ENCODE assay signal across 21 mouse cellular contexts in genomic region chr2:170023741-170024140, GRCm38 (mm10).
DNase-seq lines count a peak whose midpoint lies in the region; ATAC-seq and TF ChIP-seq lines count a peak whose summit lies in the region.
"Had no signal": no experiment of that assay in that cellular context is flagged by ENCODE, and none has a peak within 500 bp of the region (broad histone marks: within the 10 kb centered on the region; RNA-seq: fewer than 3 reads in every experiment).

No protein-coding gene starts in this region.

- no peak overlapping the region for H3K4me3 ChIP-seq in midbrain, embryonic 13.5 days (replicated peaks)
- no peak overlapping the region for H3K4me3 ChIP-seq in midbrain, postnatal 0 days (ENCODE audit: low read depth, low read length)
- H3K4me3 ChIP-seq in embryonic facial prominence, embryonic 12.5 days: no peak overlapping the region
- H3K4me3 ChIP-seq in limb, embryonic 12.5 days (replicated peaks): no peak overlapping the region
- H3K4me3 ChIP-seq: forebrain, embryonic 12.5 days; heart, embryonic 13.5 days; hindbrain, embryonic 12.5 days had no signal

- 0 out of 2 replicates have a peak overlapping the region, but pooled peaks have one; percentile 5 for H3K27ac ChIP-seq in midbrain, embryonic 13.5 days
- H3K27ac ChIP-seq in midbrain, postnatal 0 days (ENCODE audit: low read depth, low read length): no peak overlapping the region
- H3K27ac ChIP-seq in embryonic facial prominence, embryonic 12.5 days: 0 out of 2 replicates have a peak overlapping the region, but pooled peaks have one; percentile 17
- 0 out of 2 replicates have a peak overlapping the region, but pooled peaks have one; percentile 30 for H3K27ac ChIP-seq in limb, embryonic 12.5 days
- H3K27ac ChIP-seq: forebrain, embryonic 12.5 days; heart, embryonic 13.5 days; hindbrain, embryonic 12.5 days; hindbrain, postnatal 0 days had no signal

- no peak overlapping the region for H3K9ac ChIP-seq in midbrain, embryonic 13.5 days (replicated peaks)
- H3K9ac ChIP-seq in midbrain, postnatal 0 days (replicated peaks; ENCODE audit: low read length, poor library complexity, severe bottlenecking): no peak overlapping the region
- no peak overlapping the region for H3K9ac ChIP-seq in embryonic facial prominence, embryonic 12.5 days
- H3K9ac ChIP-seq in limb, embryonic 12.5 days (replicated peaks): no peak overlapping the region
- H3K9ac ChIP-seq: forebrain, embryonic 12.5 days; heart, embryonic 13.5 days; hindbrain, embryonic 12.5 days had no signal

- DNase-seq in midbrain, postnatal 0 days (ENCODE audit: low spot score): no peak
- peak; percentile 52 for DNase-seq in brain, embryonic 14.5 days (ENCODE audit: low read depth)
- DNase-seq in heart, adult 18-20 months: no peak
- DNase-seq in adrenal gland, adult 8-10 months: no peak
- DNase-seq: adrenal gland, postnatal 25 days; cerebellum, adult 11 months; cerebellum, adult 8-10 months; cerebellum, postnatal 14 days; gastrocnemius, postnatal 14 days; heart, postnatal 36 days had no signal

- H3K36me3 ChIP-seq in midbrain, embryonic 13.5 days: no peaks in the 10 kb centered on the region
- H3K36me3 ChIP-seq in midbrain, postnatal 0 days (ENCODE audit: insufficient read depth, low read length): no peaks in the 10 kb centered on the region
- no peaks in the 10 kb centered on the region for H3K36me3 ChIP-seq in embryonic facial prominence, embryonic 12.5 days
- H3K36me3 ChIP-seq in limb, embryonic 12.5 days: no peaks in the 10 kb centered on the region
- H3K36me3 ChIP-seq: forebrain, embryonic 12.5 days; heart, embryonic 13.5 days; hindbrain, embryonic 12.5 days had no signal

- H3K9me3 ChIP-seq in midbrain, embryonic 13.5 days: 0 out of 2 replicates have a peak, but pooled peaks cover 3% of the 10 kb centered on the region
- H3K9me3 ChIP-seq in midbrain, postnatal 0 days (ENCODE audit: low read length): no peaks in the 10 kb centered on the region
- H3K9me3 ChIP-seq in embryonic facial prominence, embryonic 12.5 days: peaks cover 2% of the 10 kb centered on the region; the same call in 1 of the 2 replicates
- peaks cover 5% of the 10 kb centered on the region; the same call in 1 of the 2 replicates for H3K9me3 ChIP-seq in limb, embryonic 12.5 days
- H3K9me3 ChIP-seq: forebrain, embryonic 12.5 days had no signal

- H3K4me2 ChIP-seq in midbrain, embryonic 13.5 days (replicated peaks): no peak overlapping the region
- H3K4me2 ChIP-seq in midbrain, postnatal 0 days (ENCODE audit: low read depth, low read length, poor library complexity, severe bottlenecking): no peak overlapping the region
- no peak overlapping the region for H3K4me2 ChIP-seq in embryonic facial prominence, embryonic 12.5 days (replicated peaks)
- H3K4me2 ChIP-seq in limb, embryonic 12.5 days: no peak overlapping the region
- H3K4me2 ChIP-seq: forebrain, embryonic 12.5 days; heart, embryonic 13.5 days; hindbrain, embryonic 12.5 days had no signal

- no peaks in the 10 kb centered on the region for H3K27me3 ChIP-seq in midbrain, embryonic 13.5 days
- H3K27me3 ChIP-seq in midbrain, postnatal 0 days (ENCODE audit: insufficient read depth, low read length): no peaks in the 10 kb centered on the region
- H3K27me3 ChIP-seq in embryonic facial prominence, embryonic 12.5 days: no peaks in the 10 kb centered on the region
- no peaks in the 10 kb centered on the region for H3K27me3 ChIP-seq in limb, embryonic 12.5 days
- H3K27me3 ChIP-seq: CH12.LX; forebrain, embryonic 12.5 days; heart, embryonic 13.5 days; hindbrain, embryonic 12.5 days; Patski had no signal

- peaks cover 13% of the 10 kb centered on the region; the same call in 1 of the 2 replicates for H3K4me1 ChIP-seq in midbrain, embryonic 13.5 days (replicated peaks)
- no peaks in the 10 kb centered on the region for H3K4me1 ChIP-seq in midbrain, postnatal 0 days (ENCODE audit: insufficient read depth, low read length)
- 0 out of 2 replicates have a peak, but pooled peaks cover 4% of the 10 kb centered on the region for H3K4me1 ChIP-seq in embryonic facial prominence, embryonic 12.5 days
- peaks cover 22% of the 10 kb centered on the region for H3K4me1 ChIP-seq in limb, embryonic 12.5 days (replicated peaks)
- H3K4me1 ChIP-seq: heart, embryonic 13.5 days; hindbrain, embryonic 12.5 days had no signal

- no peak for ATAC-seq in midbrain, embryonic 13.5 days
- ATAC-seq in midbrain, postnatal 0 days (ENCODE audit: low FRiP score): no peak
- no peak for ATAC-seq in embryonic facial prominence, embryonic 12.5 days (ENCODE audit: insufficient number of reproducible peaks, insufficient read depth, low FRiP score, low TSS enrichment)
- no peak for ATAC-seq in limb, embryonic 12.5 days (ENCODE audit: insufficient number of reproducible peaks, insufficient read depth, low FRiP score, low TSS enrichment, low read depth)
- ATAC-seq: activated CD4-positive, CD25-positive, alpha-beta regulatory T cell, adult 4 months; forebrain, embryonic 16.5 days; hindbrain, postnatal 0 days; Patski had no signal

- no peak for TF ChIP-seq POLR2A in brain, embryonic 14.5 days (IDR thresholded peaks at IDR 0.05; ENCODE audit: borderline replicate concordance, extremely low read depth, insufficient read depth, insufficient read length, poor library complexity, severe bottlenecking)

- no peak for TF ChIP-seq CTCF in midbrain, postnatal 0 days (IDR thresholded peaks at IDR 0.05)
- no peak for TF ChIP-seq CTCF in brain, embryonic 14.5 days (IDR thresholded peaks at IDR 0.05; ENCODE audit: borderline replicate concordance, extremely low read depth, insufficient read depth, insufficient read length)

- 46% methylated on average over 9 of the region's 9 CpGs for WGBS in midbrain, embryonic 13.5 days
- WGBS in midbrain, postnatal 0 days: 38% methylated on average over 9 of the region's 9 CpGs
- 70% methylated on average over 9 of the region's 9 CpGs for WGBS in embryonic facial prominence, embryonic 12.5 days
- 50% methylated on average over 9 of the region's 9 CpGs for WGBS in limb, embryonic 12.5 days
